Comparison of ENCODE assay signal across 24 mouse cellular contexts in the genomic region with DNA sequence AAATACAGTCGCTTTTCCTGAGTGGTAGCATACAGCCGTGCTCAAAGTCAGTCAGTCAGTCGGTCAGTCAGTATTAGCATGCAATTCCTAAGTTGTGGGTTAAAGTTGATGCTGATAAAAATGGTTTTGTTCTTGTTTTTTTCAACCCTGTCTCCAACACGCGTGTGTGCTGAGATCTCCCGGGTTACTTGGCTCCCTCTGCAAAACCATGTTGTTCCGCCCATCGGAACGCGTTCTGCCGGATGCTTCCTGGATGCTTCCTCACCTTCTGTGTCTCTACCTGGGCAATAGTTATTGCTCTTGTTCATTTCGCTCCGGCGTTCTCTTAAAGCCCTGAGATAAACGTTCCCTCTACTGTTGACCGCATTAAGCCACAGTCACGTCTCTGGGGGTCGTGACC.
DNase-seq lines count a peak whose midpoint lies in the region; ATAC-seq and TF ChIP-seq lines count a peak whose summit lies in the region.
"Had no signal": no experiment of that assay in that cellular context is flagged by ENCODE, and none has a peak within 500 bp of the region (broad histone marks: within the 10 kb centered on the region; RNA-seq: fewer than 3 reads in every experiment).

No protein-coding gene starts in this region.

- H3K36me3 ChIP-seq in midbrain, embryonic 11.5 days (ENCODE audit: control insufficient read depth, insufficient read depth, low read length): no peaks in the 10 kb centered on the region
- H3K36me3 ChIP-seq in midbrain, embryonic 10.5 days: no peaks in the 10 kb centered on the region
- no peaks in the 10 kb centered on the region for H3K36me3 ChIP-seq in ES-E14 (ENCODE audit: control insufficient read depth, insufficient read depth, low read length, poor library complexity, severe bottlenecking)
- H3K36me3 ChIP-seq: embryonic facial prominence, embryonic 13.5 days; embryonic facial prominence, embryonic 15.5 days; forebrain, embryonic 10.5 days; forebrain, embryonic 12.5 days had no signal

- DNase-seq in heart, adult 11 months: peak; percentile 61
- no peak for DNase-seq in heart, postnatal 25 days (ENCODE audit: low spot score)
- DNase-seq in midbrain, embryonic 11.5 days (ENCODE audit: low spot score, missing footprints): peak; percentile 72
- DNase-seq in midbrain, embryonic 10.5 days (ENCODE audit: low spot score): no peak
- no peak for DNase-seq in ES-E14 (ENCODE audit: low read depth, low spot score)
- DNase-seq: adrenal gland, adult 2 months; adrenal gland, postnatal 10 days; adrenal gland, postnatal 25 days; B cell, adult 2 months; cerebellum, adult 11 months; cerebellum, adult 18-20 months; cerebellum, adult 8-10 months; cerebellum, adult 9-11 months; cerebellum, postnatal 36 days; embryo, embryonic 11 days had no signal

- WGBS in midbrain, embryonic 11.5 days: 93% methylated on average over 18 of the region's 18 CpGs
- 94% methylated on average over 18 of the region's 18 CpGs for WGBS in midbrain, embryonic 10.5 days

- H3K4me1 ChIP-seq in midbrain, embryonic 11.5 days (ENCODE audit: control insufficient read depth, insufficient read depth, low read length): no peaks in the 10 kb centered on the region
- H3K4me1 ChIP-seq in midbrain, embryonic 10.5 days: no peaks in the 10 kb centered on the region
- H3K4me1 ChIP-seq in ES-E14 (ENCODE audit: control insufficient read depth in 2 of 2, insufficient read depth in 2 of 2, low read length in 2 of 2, poor library complexity in 1 of 2): no peaks in the 10 kb centered on the region
- H3K4me1 ChIP-seq: embryonic facial prominence, embryonic 15.5 days; forebrain, embryonic 10.5 days; forebrain, embryonic 12.5 days had no signal

- no peak overlapping the region for H3K4me3 ChIP-seq in midbrain, embryonic 11.5 days (ENCODE audit: low read depth, low read length)
- no peak overlapping the region for H3K4me3 ChIP-seq in midbrain, embryonic 10.5 days
- no peak overlapping the region for H3K4me3 ChIP-seq in ES-E14 (ENCODE audit: insufficient read depth in 1 of 2, low read depth in 1 of 2, low read length in 2 of 2, poor library complexity in 1 of 2, severe bottlenecking in 1 of 2)
- H3K4me3 ChIP-seq: embryonic facial prominence, embryonic 13.5 days; embryonic facial prominence, embryonic 15.5 days; erythroblast, embryonic 14.5 days; forebrain, embryonic 10.5 days; forebrain, embryonic 12.5 days had no signal

- intact Hi-C loops in heart, postnatal 25 days (cut with DNase I): no loop called here

- H3K27me3 ChIP-seq in midbrain, embryonic 11.5 days (ENCODE audit: control insufficient read depth, insufficient read depth, low read length): no peaks in the 10 kb centered on the region
- no peaks in the 10 kb centered on the region for H3K27me3 ChIP-seq in midbrain, embryonic 10.5 days (ENCODE audit: low read depth, poor library complexity, severe bottlenecking)
- H3K27me3 ChIP-seq: CH12.LX; embryonic facial prominence, embryonic 13.5 days; embryonic facial prominence, embryonic 15.5 days; forebrain, embryonic 12.5 days had no signal

- in situ Hi-C loops in ES-E14 (cut with MboI; ENCODE audit: low sequenced_read_pairs in 2 of 2, unreplicated experiment in 2 of 2): no loop called here

- no peak for ATAC-seq in midbrain, embryonic 11.5 days (ENCODE audit: low FRiP score)
- ATAC-seq: CD4-positive, CD25-positive, alpha-beta regulatory T cell, adult 4 months; forebrain, embryonic 14.5 days; forebrain, embryonic 16.5 days had no signal

- no peak overlapping the region for H3K9ac ChIP-seq in midbrain, embryonic 11.5 days (ENCODE audit: low read length)
- no peak overlapping the region for H3K9ac ChIP-seq in ES-E14 (ENCODE audit: insufficient read depth, low read depth, low read length, poor library complexity, severe bottlenecking)
- H3K9ac ChIP-seq: embryonic facial prominence, embryonic 13.5 days; embryonic facial prominence, embryonic 15.5 days; forebrain, embryonic 12.5 days had no signal

- no peak overlapping the region for H3K4me2 ChIP-seq in midbrain, embryonic 11.5 days
- H3K4me2 ChIP-seq: embryonic facial prominence, embryonic 13.5 days; embryonic facial prominence, embryonic 15.5 days; forebrain, embryonic 12.5 days had no signal

- no peak overlapping the region for H3K27ac ChIP-seq in midbrain, embryonic 11.5 days (ENCODE audit: low read depth, low read length)
- H3K27ac ChIP-seq in midbrain, embryonic 10.5 days (replicated peaks): no peak overlapping the region
- H3K27ac ChIP-seq in ES-E14 (ENCODE audit: insufficient read depth, low read depth, low read length, poor library complexity, severe bottlenecking): no peak overlapping the region
- H3K27ac ChIP-seq: embryonic facial prominence, embryonic 13.5 days; embryonic facial prominence, embryonic 15.5 days; forebrain, embryonic 10.5 days; forebrain, embryonic 12.5 days had no signal

- H3K9me3 ChIP-seq in midbrain, embryonic 11.5 days (ENCODE audit: control insufficient read depth, low read length): no peaks in the 10 kb centered on the region
- H3K9me3 ChIP-seq in midbrain, embryonic 10.5 days (replicated peaks): peaks cover 7% of the 10 kb centered on the region
- H3K9me3 ChIP-seq in ES-E14 (ENCODE audit: control insufficient read depth, insufficient read depth, low read depth, low read length): no peaks in the 10 kb centered on the region
- H3K9me3 ChIP-seq: embryonic facial prominence, embryonic 13.5 days; embryonic facial prominence, embryonic 15.5 days had no signal

TF ChIP-seq in ES-E14, 5 proteins besides CTCF, POLR2A, EP300 and RAD21:
- TF ChIP-seq ZNF384 (IDR thresholded peaks at IDR 0.05; ENCODE audit: low read depth, low read length) (no peak), HCFC1 (IDR thresholded peaks at IDR 0.05; ENCODE audit: borderline replicate concordance, insufficient read depth, low read length) (no peak), CHD2 (IDR thresholded peaks at IDR 0.05; ENCODE audit: low read depth, low read length) (peak; percentile 42; the same call in 1 of the 2 replicates)

Comparison
In these comparisons a context has a peak if more than half of its experiments do, and no peak if none do; other contexts are left out.
1. DNase-seq: peak in heart, adult 11 months (single experiment) and midbrain, embryonic 11.5 days (single experiment); none in heart, postnatal 25 days (single experiment), midbrain, embryonic 10.5 days (single experiment) and ES-E14 (single experiment).